Comparison of ENCODE assay signal across 1 mouse cellular context in genomic region chr7:30810319-30810718, GRCm38 (mm10).
A peak's percentile ranks its signal among the peaks of the same experiment; 100 is the strongest.
TF ChIP-seq lines count a peak whose summit lies in the region.

No protein-coding gene starts in this region.

TF ChIP-seq in CH12.LX, 34 proteins besides CTCF, POLR2A, EP300 and RAD21 (continued from another document):
- TF ChIP-seq SMC3 (IDR thresholded peaks at IDR 0.05; ENCODE audit: low read depth, low read length) = peak; percentile 51
